Mouse (Mus musculus) MEL (cell line): Measurements from ENCODE around the gene Ldb1. TPM values are rescaled to one million over a fixed set of nuclear protein-coding genes. Genes with fewer than 3 reads are reported as not detected.

Source experiments
- DNase-seq: peaks from one replicate; pipeline ENCODE4 v3.0.0; 2011; ENCODE audit warnings: low read depth, low spot score
- H3K27ac ChIP-seq: 2 replicates; pipeline ENCODE4 v1.5.1; 2012; ENCODE audit warnings: low read depth, mild to moderate bottlenecking, control low read depth, low read length, moderate library complexity; ENCODE audit not compliant: control insufficient read depth
- H3K27me3 ChIP-seq, 2 experiments: fragments of 150-350 bp in 1 of 2; sonication (generic) in 1 of 2; 2 replicates each; pipeline ENCODE4 v1.6.1; 2012; ENCODE audit warnings: low read length in 2 of 2, mild to moderate bottlenecking in 2 of 2, improper control_type of control experiment in 1 of 2, moderate library complexity in 1 of 2; ENCODE audit not compliant: insufficient read depth in 2 of 2, control insufficient read depth in 1 of 2
- H3K36me3 ChIP-seq, 2 experiments: 2 replicates each; pipeline ENCODE4 v1.6.1; 2012 to 2014; ENCODE audit warnings: low read length in 2 of 2, improper control_type of control experiment in 1 of 2, inconsistent platforms in 1 of 2, mild to moderate bottlenecking in 1 of 2; ENCODE audit not compliant: insufficient read depth in 2 of 2, control insufficient read depth in 1 of 2
- H3K4me1 ChIP-seq, 2 experiments: fragments of 150-350 bp in 1 of 2; sonication (generic) in 1 of 2; 2 replicates each; pipeline ENCODE4 v1.6.1; 2012; ENCODE audit warnings: low read length in 2 of 2, improper control_type of control experiment in 1 of 2, mild to moderate bottlenecking in 1 of 2; ENCODE audit not compliant: insufficient read depth in 2 of 2, control insufficient read depth in 1 of 2
- H3K4me3 ChIP-seq, 2 experiments: fragments of 150-350 bp in 1 of 2; sonication (generic) in 1 of 2; 2 replicates each; pipeline ENCODE4 v1.5.1; 2012; ENCODE audit warnings: low read depth in 2 of 2, low read length in 2 of 2, mild to moderate bottlenecking in 2 of 2, moderate library complexity in 2 of 2, control low read depth in 1 of 2, improper control_type of control experiment in 1 of 2; ENCODE audit not compliant: control insufficient read depth in 1 of 2, insufficient read depth in 1 of 2
- H3K79me2 ChIP-seq: 2 replicates; pipeline ENCODE4 v1.6.1; 2012; ENCODE audit warnings: mild to moderate bottlenecking, low read length, moderate library complexity; ENCODE audit not compliant: control insufficient read depth, poor library complexity, insufficient read depth
- H3K9ac ChIP-seq: 2 replicates; pipeline ENCODE4 v1.6.1; 2012; ENCODE audit warnings: low read depth, mild to moderate bottlenecking, control low read depth, low read length, moderate library complexity; ENCODE audit not compliant: control insufficient read depth, poor library complexity, severe bottlenecking
- H3K9me3 ChIP-seq: fragments of 150-350 bp; sonication (generic); replicated peaks from 2 replicates; pipeline ENCODE4 v1.6.1; 2012; ENCODE audit warnings: mild to moderate bottlenecking, low read length, improper control_type of control experiment, moderate library complexity; ENCODE audit not compliant: insufficient read depth
- BHLHE40 ChIP-seq: IDR thresholded peaks from 2 replicates; pipeline ENCODE4 v1.6.1; 2012; ENCODE audit warnings: low read depth, mild to moderate bottlenecking, inconsistent platforms, low read length, improper control_type of control experiment, borderline replicate concordance
- CHD1 ChIP-seq: IDR thresholded peaks from 2 replicates; pipeline ENCODE4 v1.6.1; 2012; ENCODE audit warnings: low read depth, mild to moderate bottlenecking, inconsistent platforms, low read length, improper control_type of control experiment
- CHD2 ChIP-seq: IDR thresholded peaks from 2 replicates; pipeline ENCODE4 v1.6.1; 2011; ENCODE audit warnings: low read length, improper control_type of control experiment
- ELF1 ChIP-seq: IDR thresholded peaks from 2 replicates; pipeline ENCODE4 v1.6.1; 2014; ENCODE audit warnings: low read depth, mild to moderate bottlenecking, inconsistent platforms, low read length, improper control_type of control experiment, moderate library complexity
- EP300 ChIP-seq, 2 experiments: IDR thresholded peaks; 2 replicates each; pipeline ENCODE4 v1.6.1; 2011; ENCODE audit warnings: improper control_type of control experiment in 2 of 2, low read length in 2 of 2, low read depth in 1 of 2, mild to moderate bottlenecking in 1 of 2
- GABPA ChIP-seq: IDR thresholded peaks from 2 replicates; pipeline ENCODE4 v1.6.1; 2012; ENCODE audit warnings: low read depth, mild to moderate bottlenecking, inconsistent platforms, low read length, improper control_type of control experiment, moderate library complexity
- GATA1 ChIP-seq: IDR thresholded peaks from 2 replicates; pipeline ENCODE4 v1.6.1; 2011; ENCODE audit warnings: low read depth, low read length, improper control_type of control experiment
- HCFC1 ChIP-seq: IDR thresholded peaks from 2 replicates; pipeline ENCODE4 v1.6.1; 2012; ENCODE audit warnings: low read depth, mild to moderate bottlenecking, inconsistent platforms, low read length, improper control_type of control experiment, moderate library complexity
- JUND ChIP-seq: IDR thresholded peaks from 2 replicates; pipeline ENCODE4 v1.6.1; 2011; ENCODE audit warnings: low read depth, mild to moderate bottlenecking, improper control_type of control experiment, low read length
- KAT2A ChIP-seq: conservative IDR thresholded peaks from 2 replicates; pipeline ENCODE4 v1.6.1; 2012; ENCODE audit warnings: low read depth, low read length, improper control_type of control experiment, inconsistent platforms
- MAFK ChIP-seq: IDR thresholded peaks from 2 replicates; pipeline ENCODE4 v1.6.1; 2011; ENCODE audit warnings: low read depth, mild to moderate bottlenecking, low read length, improper control_type of control experiment, borderline replicate concordance
- MYB ChIP-seq: IDR thresholded peaks from 2 replicates; pipeline ENCODE4 v1.6.1; 2011; ENCODE audit warnings: mild to moderate bottlenecking, low read depth, low read length, improper control_type of control experiment
- MYC ChIP-seq: IDR thresholded peaks from 2 replicates; pipeline ENCODE4 v1.6.1; 2011; ENCODE audit warnings: low read depth, mild to moderate bottlenecking, low read length, improper control_type of control experiment, moderate library complexity
- NELFE ChIP-seq: IDR thresholded peaks from 2 replicates; pipeline ENCODE4 v1.6.1; 2011; ENCODE audit warnings: low read depth, low read length, improper control_type of control experiment
- NRF1 ChIP-seq: IDR thresholded peaks from 2 replicates; pipeline ENCODE4 v1.6.1; 2014; ENCODE audit warnings: low read depth, mild to moderate bottlenecking, inconsistent platforms, low read length, improper control_type of control experiment, moderate library complexity; ENCODE audit not compliant: poor library complexity, insufficient read depth, severe bottlenecking
- POLR2A ChIP-seq, 2 experiments: IDR thresholded peaks; 2 replicates each; pipeline ENCODE4 v1.6.1; 2011 to 2012; ENCODE audit warnings: low read length in 2 of 2, mild to moderate bottlenecking in 2 of 2, control low read depth in 1 of 2, improper control_type of control experiment in 1 of 2, low read depth in 1 of 2, moderate library complexity in 1 of 2; ENCODE audit not compliant: control insufficient read depth in 1 of 2, insufficient read depth in 1 of 2, poor library complexity in 1 of 2
- POLR2AphosphoS2 ChIP-seq: IDR thresholded peaks from 2 replicates; pipeline ENCODE4 v1.6.1; 2011; ENCODE audit warnings: low read length, improper control_type of control experiment
- POLR2AphosphoS5 ChIP-seq: IDR thresholded peaks from 2 replicates; pipeline ENCODE4 v1.6.1; 2012; ENCODE audit warnings: low read depth, borderline replicate concordance, mild to moderate bottlenecking, inconsistent platforms, low read length, moderate library complexity, mixed read lengths
- RAD21 ChIP-seq: IDR thresholded peaks from 2 replicates; pipeline ENCODE4 v1.6.1; 2011; ENCODE audit warnings: mild to moderate bottlenecking, low read depth, low read length, improper control_type of control experiment
- RCOR1 ChIP-seq: IDR thresholded peaks from 2 replicates; pipeline ENCODE4 v1.6.1; 2012; ENCODE audit warnings: low read depth, mild to moderate bottlenecking, inconsistent platforms, low read length, improper control_type of control experiment
- SIN3A ChIP-seq: IDR thresholded peaks from 2 replicates; pipeline ENCODE4 v1.6.1; 2012; ENCODE audit warnings: low read length, improper control_type of control experiment, inconsistent platforms
- SMC3 ChIP-seq: IDR thresholded peaks from 2 replicates; pipeline ENCODE4 v1.6.1; 2011; ENCODE audit warnings: low read depth, low read length, improper control_type of control experiment
- TAL1 ChIP-seq: IDR thresholded peaks from 2 replicates; pipeline ENCODE4 v1.6.1; 2012; ENCODE audit warnings: mild to moderate bottlenecking, inconsistent platforms, low read length, moderate library complexity, mixed read lengths
- TBP ChIP-seq: IDR thresholded peaks from 2 replicates; pipeline ENCODE4 v1.8.0; 2011; ENCODE audit warnings: low read depth, low read length, improper control_type of control experiment
- TCF12 ChIP-seq: IDR thresholded peaks from 2 replicates; pipeline ENCODE4 v1.6.1; 2014; ENCODE audit warnings: low read depth, mild to moderate bottlenecking, inconsistent platforms, low read length, improper control_type of control experiment, moderate library complexity
- UBTF ChIP-seq: IDR thresholded peaks from 2 replicates; pipeline ENCODE4 v1.6.1; 2012; ENCODE audit warnings: low read depth, mild to moderate bottlenecking, inconsistent platforms, low read length, improper control_type of control experiment, moderate library complexity, borderline replicate concordance; ENCODE audit not compliant: insufficient read depth
- USF1 ChIP-seq: IDR thresholded peaks from 2 replicates; pipeline ENCODE4 v1.6.1; 2014; ENCODE audit warnings: low read depth, mild to moderate bottlenecking, inconsistent platforms, low read length, improper control_type of control experiment, moderate library complexity
- ZC3H11A ChIP-seq: IDR thresholded peaks from 2 replicates; pipeline ENCODE4 v1.6.1; 2012; ENCODE audit warnings: low read depth, mild to moderate bottlenecking, inconsistent platforms, low read length, improper control_type of control experiment
- ZKSCAN1 ChIP-seq: IDR thresholded peaks from 2 replicates; pipeline ENCODE4 v1.6.1; 2012; ENCODE audit warnings: low read depth, mild to moderate bottlenecking, inconsistent platforms, low read length, improper control_type of control experiment, moderate library complexity
- ZMIZ1 ChIP-seq: IDR thresholded peaks from 2 replicates; pipeline ENCODE4 v1.6.1; 2012; ENCODE audit warnings: low read depth, mild to moderate bottlenecking, inconsistent platforms, low read length, improper control_type of control experiment, moderate library complexity
- ZNF384 ChIP-seq: IDR thresholded peaks from 2 replicates; pipeline ENCODE4 v1.6.1; 2012; ENCODE audit warnings: low read depth, mild to moderate bottlenecking, inconsistent platforms, low read length, improper control_type of control experiment
- polyA plus RNA-seq, 2 experiments: library from polyadenylated mRNA; stranded (reverse) in 1 of 2; unstranded in 1 of 2; fragments of >175 nt in 1 of 2; fragments of >200 nt in 1 of 2; gene quantifications; 2 replicates each; pipeline versions ENCODE4 v1.2.1 to v1.2.4; 2012; ENCODE audit warnings: low replicate concordance in 2 of 2, low read depth in 1 of 2; ENCODE audit not compliant: insufficient read length in 2 of 2, insufficient read depth in 1 of 2, missing spikeins in 1 of 2
- total RNA-seq: library from RNA; depleted of rRNA; stranded (reverse); fragments of 300-350 nt; gene quantifications from 2 replicates; pipeline ENCODE4 v1.2.3, GENCODE M21; 2012

Gene Ldb1
- total and polyA plus RNA-seq, 3 experiments = 357 to 842 (median 632) TPM

GRCm38 (mm10) chr19:46040149-46040902, 4.7 kb downstream of the Ldb1 start (continued):
- TF ChIP-seq GABPA (no peak), CHD1 (no peak; the same call in 1 of the 2 replicates), NELFE (peak; percentile 60), HCFC1 (peak; percentile 77), EP300 (IDR thresholded peaks at IDR 0.05; ENCODE audit: low read depth in 1 of 2, low read length in 2 of 2) (0 out of 4 replicates have a peak, but pooled peaks of 1 of the 2 experiments have one; percentile 36), USF1 (peak; percentile 38; the same call in 1 of the 2 replicates), ZC3H11A (no peak), POLR2AphosphoS5 (no peak), SMC3 (no peak), UBTF (no peak), TAL1 (no peak), TBP (peak; percentile 84), ZNF384 (no peak), JUND (peak; percentile 34), POLR2AphosphoS2 (no peak), CHD2 (no peak), ELF1 (peak; percentile 61; the same call in 1 of the 2 replicates), MYC (peak; percentile 97)

GRCm38 (mm10) chr19:46039478-46039877, 5.5 kb downstream of the Ldb1 start:
- peaks cover 23 to 57% of the 10 kb centered on the region in 2 experiments for H3K4me1 ChIP-seq
- peak overlapping the region; percentile 86 for H3K9ac ChIP-seq
- H3K4me3 ChIP-seq = peak overlapping the region; percentile 76 to 85
- peaks cover 91% of the 10 kb centered on the region for H3K79me2 ChIP-seq
- DNase-seq = peak; percentile 96
- H3K27me3 ChIP-seq = no peaks in the 10 kb centered on the region
- peaks cover 14 to 49% of the 10 kb centered on the region in 2 experiments for H3K36me3 ChIP-seq
- H3K27ac ChIP-seq = peak overlapping the region; percentile 90
- H3K9me3 ChIP-seq = no peaks in the 10 kb centered on the region
- TF ChIP-seq TAL1 (no peak), ZNF384 (no peak), GATA1 (no peak), TBP (peak; percentile 55; the same call in 1 of the 2 replicates), KAT2A (no peak; the same call in 1 of the 2 replicates), UBTF (no peak), USF1 (no peak), MYC (no peak), RAD21 (no peak), ELF1 (peak; percentile 62; the same call in 1 of the 2 replicates), TCF12 (peak; percentile 79), ZMIZ1 (peak; percentile 97), POLR2A (IDR thresholded peaks at IDR 0.05; ENCODE audit: control insufficient read depth in 1 of 2, insufficient read depth in 1 of 2, low read depth in 1 of 2, low read length in 2 of 2, poor library complexity in 1 of 2) (peak; percentile 79 to 88), SMC3 (no peak), MAFK (no peak), HCFC1 (peak; percentile 74), NRF1 (0 out of 2 replicates have a peak, but pooled peaks have one; percentile 20), NELFE (peak; percentile 90), RCOR1 (no peak), BHLHE40 (no peak), EP300 (IDR thresholded peaks at IDR 0.05; ENCODE audit: low read depth in 1 of 2, low read length in 2 of 2) (peak in 1 of 2 experiments; percentile 49; a peak in 2 of 4 replicates), ZC3H11A (no peak; the same call in 1 of the 2 replicates), SIN3A (no peak; the same call in 1 of the 2 replicates), GABPA (no peak), MYB (no peak), ZKSCAN1 (no peak)
